Mouse (Mus musculus) liver, embryonic 15.5 days (tissue): ENCODE data around the gene Izumo4. TPM values are rescaled to one million over a fixed set of nuclear protein-coding genes. Genes with fewer than 3 reads are reported as not detected.

Experiments
- ATAC-seq: fragments of 200-750 bp; cut with Nextera tagmentation; 2 replicates; pipeline ENCODE4 v1.8.0; 2017; ENCODE audit warnings: moderate number of reproducible peaks, mild to moderate bottlenecking, moderate library complexity; ENCODE audit not compliant: insufficient read depth
- H3K27ac ChIP-seq: fragments of 300-500 bp; sonication (generic); replicated peaks from 2 replicates; pipeline ENCODE4 v1.5.1; 2015; ENCODE audit warnings: mild to moderate bottlenecking, inconsistent platforms
- H3K27me3 ChIP-seq: fragments of 300-500 bp; sonication (generic); 2 replicates; pipeline ENCODE4 v1.6.1; 2015; ENCODE audit warnings: mild to moderate bottlenecking, inconsistent platforms
- H3K36me3 ChIP-seq: fragments of 300-500 bp; sonication (generic); replicated peaks from 2 replicates; pipeline ENCODE4 v1.6.1; 2015; ENCODE audit warnings: moderate library complexity, mild to moderate bottlenecking, inconsistent platforms
- H3K4me1 ChIP-seq: fragments of 300-500 bp; sonication (generic); replicated peaks from 2 replicates; pipeline ENCODE4 v1.6.1; 2015; ENCODE audit warnings: inconsistent platforms
- H3K4me2 ChIP-seq: fragments of 300-500 bp; sonication (generic); 2 replicates; pipeline ENCODE4 v1.6.1; 2015; ENCODE audit warnings: moderate library complexity, mild to moderate bottlenecking, inconsistent platforms
- H3K4me3 ChIP-seq: fragments of 300-500 bp; sonication (generic); replicated peaks from 2 replicates; pipeline ENCODE4 v1.5.1; 2015; ENCODE audit warnings: mild to moderate bottlenecking, inconsistent platforms
- H3K9ac ChIP-seq: fragments of 300-500 bp; sonication (generic); 2 replicates; pipeline ENCODE4 v1.6.1; 2015; ENCODE audit warnings: moderate library complexity, mild to moderate bottlenecking, inconsistent platforms
- H3K9me3 ChIP-seq: fragments of 300-500 bp; sonication (generic); replicated peaks from 2 replicates; pipeline ENCODE4 v1.6.1; 2016; ENCODE audit warnings: inconsistent platforms
- WGBS: fragments of 180-500 bp; shearing (Covaris S2); methylation state at CpG from one replicate; pipeline ENCODE4 v1.1.7; 2015; ENCODE audit warnings: mixed read lengths; ENCODE audit not compliant: insufficient replicate concordance; 5-methylcytosine and 5-hydroxymethylcytosine counted together
- polyA plus RNA-seq: library from polyadenylated mRNA; unstranded; fragments of >200 nt; fragmentation: Nextera tagmentation; extraction: Ambion mirVana; gene quantifications from 2 replicates; pipeline ENCODE4 v1.2.1, GENCODE M21; 2015

Gene Izumo4
- 7.1 and 8.1 TPM in 2 replicates for polyA plus RNA-seq

DNA sequence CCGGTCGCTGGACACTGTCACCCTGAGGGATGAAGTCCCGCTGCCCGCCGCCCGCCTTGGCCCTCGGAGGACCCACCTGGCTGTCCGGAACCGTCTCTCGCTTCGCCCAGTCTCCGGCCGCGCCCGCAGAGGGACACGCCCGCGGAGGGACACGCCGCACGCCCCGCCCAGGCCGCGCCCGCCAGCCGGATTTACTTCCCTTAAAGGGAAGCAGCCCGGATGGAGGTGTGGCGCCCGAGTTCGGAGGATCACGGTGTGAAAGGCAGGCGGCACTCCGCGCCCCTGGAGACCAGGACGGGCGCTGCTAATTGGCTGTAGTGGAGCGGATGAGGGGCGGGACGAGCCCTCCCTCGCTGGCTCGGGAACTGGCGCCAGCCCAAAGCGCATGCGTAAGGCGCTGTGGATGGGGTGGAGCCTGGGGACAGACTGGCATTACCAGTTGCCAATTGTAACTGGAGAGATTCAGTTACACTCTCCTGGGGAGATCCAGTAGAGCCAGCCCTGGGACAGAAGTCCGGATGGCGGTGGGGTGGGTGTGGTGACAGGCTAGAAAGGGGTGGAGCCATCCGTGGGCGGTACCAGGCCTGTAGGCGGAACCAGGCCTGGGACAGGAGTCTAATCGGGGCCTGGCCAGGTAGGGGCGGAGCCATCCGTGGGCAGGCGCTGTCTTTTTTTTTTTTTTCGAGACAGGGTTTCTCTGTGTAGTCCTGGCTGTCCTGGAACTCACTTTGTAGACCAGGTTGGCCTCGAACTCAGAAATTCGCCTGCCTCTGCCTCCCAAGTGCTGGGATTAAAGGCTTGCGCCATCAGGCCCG, at the start of gene Izumo4, which contains the start of gene Mob3a:
TSS of gene Izumo4 (plus strand) at position 464 of the 815 bp plus-strand sequence.
TSS of gene Mob3a (minus strand) at position 257 of the 815 bp plus-strand sequence.
- Histone ChIP-seq H3K27me3 (no peaks in the 10 kb centered on the region), H3K4me1 (peaks cover 84% of the 10 kb centered on the region), H3K9me3 (no peaks in the 10 kb centered on the region), H3K27ac (peak within 1 kb of the TSS; percentile 98), H3K4me2 (peak within 1 kb of the TSS; percentile 95), H3K36me3 (peaks cover 18% of the 10 kb centered on the region), H3K4me3 (peak within 1 kb of the TSS; percentile 74), H3K9ac (peak within 1 kb of the TSS; percentile 79)
- peak; percentile 79 for ATAC-seq
- WGBS, result under 1% methylated on average over 59 of the region's 59 CpGs

DNA sequence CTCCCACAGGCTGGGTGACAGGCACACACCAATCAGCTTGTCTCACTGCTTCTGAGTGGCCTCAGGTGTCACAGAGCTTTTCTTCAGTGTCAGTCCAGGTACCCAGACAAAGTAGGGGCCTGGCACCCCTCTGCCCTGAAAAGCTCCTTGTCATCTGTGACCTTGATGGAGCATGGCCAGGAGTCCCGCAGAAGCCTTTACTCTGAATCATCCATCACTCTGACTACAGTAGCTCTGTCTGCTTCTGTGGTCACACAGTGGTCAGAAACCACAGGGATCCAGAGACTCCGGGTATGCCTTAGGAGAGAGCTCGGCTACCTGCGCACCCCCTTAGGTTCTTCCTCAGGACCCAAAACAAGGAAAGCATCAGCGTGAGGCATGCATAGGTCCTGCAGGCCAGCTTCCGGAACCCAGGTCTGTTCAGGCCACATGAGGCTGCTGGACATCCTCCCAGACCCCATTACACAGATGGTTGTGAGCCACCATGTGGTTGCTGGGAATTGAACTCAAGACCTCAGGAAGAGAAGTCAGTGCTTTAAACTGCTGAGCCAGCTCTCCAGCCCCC, 48.7 kb upstream of the Izumo4 start:
- H3K9ac ChIP-seq, result no peak overlapping the region
- H3K36me3 ChIP-seq, result no peaks in the 10 kb centered on the region
- no peak overlapping the region for H3K4me3 ChIP-seq
- H3K27me3 ChIP-seq, result no peaks in the 10 kb centered on the region
- no peak overlapping the region for H3K27ac ChIP-seq
- 76% methylated on average over 6 of the region's 6 CpGs for WGBS
- ATAC-seq, result no peak
- no peaks in the 10 kb centered on the region for H3K9me3 ChIP-seq
- H3K4me1 ChIP-seq, result peaks cover 62% of the 10 kb centered on the region
- no peak overlapping the region for H3K4me2 ChIP-seq

DNA sequence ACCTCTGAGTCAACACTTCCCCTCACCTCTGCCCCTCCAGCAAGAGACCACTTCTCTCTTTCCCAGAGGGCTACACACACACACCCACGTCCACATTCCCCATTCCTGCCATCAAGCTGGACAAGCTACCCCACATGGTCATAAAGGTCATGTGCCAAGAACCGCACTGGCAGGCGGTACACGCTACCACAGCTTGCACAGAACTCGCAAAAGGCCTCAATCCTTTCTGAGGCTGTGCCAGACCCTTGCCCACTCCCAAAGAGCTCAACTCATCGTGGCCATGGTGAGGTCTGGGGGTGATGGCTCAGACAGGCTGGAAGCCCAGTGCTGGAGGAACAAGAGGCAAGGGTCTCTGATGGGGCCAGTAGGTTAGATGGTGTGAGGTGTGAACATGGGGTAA, 47.1 kb upstream of the Izumo4 start:
- 81% methylated on average over 6 of the region's 6 CpGs for WGBS
- H3K27me3 ChIP-seq, result no peaks in the 10 kb centered on the region
- H3K9me3 ChIP-seq, result no peaks in the 10 kb centered on the region
- H3K4me1 ChIP-seq, result peaks cover 63% of the 10 kb centered on the region
- H3K9ac ChIP-seq, result no peak overlapping the region
- ATAC-seq, result no peak
- H3K4me3 ChIP-seq, result 0 out of 2 replicates have a peak overlapping the region, but pooled peaks have one; percentile 2
- no peak overlapping the region for H3K27ac ChIP-seq
- H3K36me3 ChIP-seq, result no peaks in the 10 kb centered on the region
- H3K4me2 ChIP-seq, result peak overlapping the region; percentile 92

DNA sequence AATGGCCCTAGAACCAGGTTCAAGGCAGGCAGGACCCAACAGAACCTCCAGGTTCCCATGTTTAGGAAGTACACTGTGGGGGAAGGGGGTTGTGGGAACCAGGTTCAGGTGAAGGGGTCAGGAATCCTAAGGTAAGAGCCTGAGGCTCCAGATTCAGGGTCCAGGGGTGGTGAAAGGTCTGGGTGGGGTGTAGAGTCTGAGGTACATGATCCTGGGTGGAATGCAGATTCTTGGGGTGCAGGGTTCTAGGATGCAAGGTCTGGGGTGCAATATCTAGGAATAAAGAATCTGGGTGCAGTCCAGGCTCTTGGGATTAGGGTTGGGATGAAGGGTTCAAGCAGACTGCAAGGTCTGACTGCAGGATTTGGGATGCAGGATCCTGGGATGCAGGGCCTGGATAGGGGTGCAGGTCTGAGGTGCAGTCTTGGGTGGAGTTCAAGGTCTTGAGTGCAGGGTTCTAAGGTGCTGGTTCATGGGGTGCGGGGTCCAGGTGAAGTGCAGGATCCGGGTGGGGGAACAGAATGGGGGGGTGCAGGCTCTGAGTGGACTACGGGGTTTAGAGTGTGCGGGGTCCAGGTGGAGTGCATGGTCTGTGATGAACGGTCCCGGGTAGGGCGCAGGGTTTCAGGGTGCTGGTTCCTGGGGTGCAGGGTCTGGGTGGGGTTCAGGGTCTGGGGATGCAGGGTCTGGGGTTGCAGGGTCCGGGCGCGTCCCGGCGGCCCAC, 46.4 kb upstream of the Izumo4 start:
- peak overlapping the region; percentile 87 for H3K27ac ChIP-seq
- no peaks in the 10 kb centered on the region for H3K36me3 ChIP-seq
- 3% methylated on average over 12 of the region's 12 CpGs for WGBS
- peaks cover 63% of the 10 kb centered on the region for H3K4me1 ChIP-seq
- no peaks in the 10 kb centered on the region for H3K9me3 ChIP-seq
- no peaks in the 10 kb centered on the region for H3K27me3 ChIP-seq
- H3K4me3 ChIP-seq, result peak overlapping the region; percentile 86
- peak overlapping the region; percentile 90 for H3K9ac ChIP-seq
- ATAC-seq, result peak; percentile 4; the same call in 1 of the 2 replicates
- H3K4me2 ChIP-seq, result peak overlapping the region; percentile 92

DNA sequence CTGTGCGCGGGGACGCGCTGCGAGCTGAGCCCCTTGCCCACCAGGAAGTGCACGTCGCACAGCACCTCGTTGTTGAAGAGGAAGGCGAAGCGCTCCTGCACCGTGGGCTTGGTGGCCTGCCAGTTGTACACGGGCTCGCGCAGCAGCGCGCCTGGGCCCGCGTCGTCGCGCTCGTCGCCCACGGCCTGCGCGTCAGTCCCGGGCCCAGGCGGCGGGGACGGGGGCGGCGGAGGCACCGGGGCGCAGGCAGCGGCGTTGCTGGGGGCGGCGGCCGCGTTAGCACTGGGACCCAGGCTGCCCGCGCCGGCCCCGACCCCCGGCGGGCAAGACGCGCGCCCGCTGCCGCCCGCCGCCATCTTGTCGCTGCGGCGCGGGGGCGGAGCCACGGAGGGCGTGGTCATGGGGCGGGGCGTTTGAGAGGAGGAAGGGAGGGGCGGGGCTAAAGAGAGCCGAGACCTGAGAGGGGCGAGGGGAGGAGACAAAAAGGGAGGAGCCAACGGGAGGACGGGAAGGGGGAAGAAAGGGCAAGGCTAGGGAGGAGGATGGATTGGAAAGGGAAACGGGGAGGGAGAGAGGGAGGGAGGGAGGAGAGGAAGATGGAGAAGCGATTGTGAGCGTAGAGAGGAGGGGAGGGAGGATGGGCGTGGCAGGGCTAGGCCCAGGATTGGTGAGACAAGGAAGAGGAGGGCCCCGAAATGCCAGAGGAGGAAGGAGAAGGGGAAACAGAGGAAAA, 45.7 kb upstream of the Izumo4 start:
- Histone ChIP-seq H3K27ac (peak overlapping the region; percentile 87), H3K36me3 (no peaks in the 10 kb centered on the region), H3K4me1 (peaks cover 69% of the 10 kb centered on the region), H3K4me2 (peak overlapping the region; percentile 92), H3K9ac (peak overlapping the region; percentile 90), H3K4me3 (peak overlapping the region; percentile 86), H3K27me3 (no peaks in the 10 kb centered on the region), H3K9me3 (no peaks in the 10 kb centered on the region)
- under 1% methylated on average over 72 of the region's 72 CpGs for WGBS
- ATAC-seq, result peak; percentile 71

DNA sequence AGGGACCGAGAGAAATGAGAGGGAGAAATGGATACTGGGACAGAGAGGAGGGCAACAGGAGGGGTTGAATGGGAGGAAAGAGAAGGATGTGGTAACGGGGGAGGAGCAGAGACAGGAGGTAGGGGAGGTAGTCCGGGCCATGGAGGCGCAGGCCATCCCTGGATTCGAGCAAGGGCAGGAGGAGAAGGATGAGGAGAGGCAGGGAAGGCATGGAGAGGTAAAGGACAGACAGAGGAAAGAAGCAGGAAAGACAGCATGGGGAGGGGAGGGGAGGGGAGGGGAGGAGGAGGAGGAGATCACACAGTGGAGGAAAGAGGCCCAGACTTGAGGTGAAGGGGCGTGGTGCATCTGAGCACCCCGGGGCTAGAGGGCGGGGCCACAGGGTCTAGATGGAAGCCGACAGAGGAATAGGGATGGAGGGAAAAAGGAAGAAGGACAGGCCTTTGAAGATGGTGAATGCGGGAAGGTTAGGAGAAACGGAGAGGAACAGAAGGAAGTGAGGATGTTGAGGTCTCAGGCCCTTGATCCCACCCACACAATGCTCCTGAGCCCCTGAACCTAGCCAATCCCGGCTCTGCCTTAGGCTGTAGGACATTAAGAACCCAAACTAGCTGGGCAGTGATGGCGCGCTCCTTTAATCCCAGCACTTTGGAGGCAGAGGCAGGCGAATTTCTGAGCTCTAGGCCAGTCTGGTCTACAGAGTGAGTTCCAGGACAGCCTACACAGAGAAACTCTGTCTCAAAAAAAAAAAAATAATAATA, 44.9 kb upstream of the Izumo4 start, which contains the start of gene Btbd2:
TSS of gene Btbd2 (minus strand) at position 209 of the 761 bp plus-strand sequence.
- Histone ChIP-seq H3K4me2 (peak within 1 kb of the TSS; percentile 92), H3K9ac (peak within 1 kb of the TSS; percentile 90), H3K4me1 (peaks cover 71% of the 10 kb centered on the region), H3K9me3 (no peaks in the 10 kb centered on the region), H3K27me3 (no peaks in the 10 kb centered on the region), H3K27ac (peak within 1 kb of the TSS; percentile 87), H3K36me3 (no peaks in the 10 kb centered on the region), H3K4me3 (peak within 1 kb of the TSS; percentile 86)
- peak; percentile 9; the same call in 1 of the 2 replicates for ATAC-seq
- WGBS, result 35% methylated on average over 15 of the region's 15 CpGs

DNA sequence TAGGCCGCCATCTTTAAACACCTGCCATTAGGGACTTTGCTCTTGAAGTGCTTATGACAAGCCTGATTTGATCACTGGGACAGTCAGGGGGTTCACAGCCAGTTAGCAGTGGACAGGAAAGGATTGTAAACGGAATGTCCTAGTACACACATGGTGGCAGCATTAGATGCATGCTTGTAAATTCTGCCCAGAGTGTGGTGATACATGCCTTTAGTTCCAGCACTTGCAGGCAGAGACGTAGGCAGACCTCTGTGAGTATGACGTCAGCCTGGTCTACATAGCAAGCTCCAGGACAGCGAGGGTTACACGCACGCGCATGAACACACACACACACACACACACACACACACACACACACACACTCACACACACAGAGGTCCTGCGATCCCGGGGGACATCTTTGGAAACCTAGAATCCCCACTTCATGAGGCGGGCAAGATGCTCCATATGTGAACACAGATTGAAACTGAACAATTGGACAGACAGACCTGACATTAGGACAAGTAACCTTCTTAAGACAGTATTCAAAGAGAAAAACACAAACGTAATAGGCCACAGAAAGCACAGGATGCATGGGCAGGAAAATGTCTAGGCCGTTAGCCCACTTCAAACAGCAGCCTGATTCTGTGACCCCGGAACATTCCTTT, 43.7 kb upstream of the Izumo4 start:
- no peaks in the 10 kb centered on the region for H3K27me3 ChIP-seq
- H3K4me2 ChIP-seq, result peak overlapping the region; percentile 53; the same call in 1 of the 2 replicates
- H3K27ac ChIP-seq, result peak overlapping the region; percentile 87
- WGBS, result 81% methylated on average over 14 of the region's 14 CpGs
- ATAC-seq, result no peak
- no peaks in the 10 kb centered on the region for H3K36me3 ChIP-seq
- no peaks in the 10 kb centered on the region for H3K9me3 ChIP-seq
- no peak overlapping the region for H3K4me3 ChIP-seq
- H3K4me1 ChIP-seq, result peaks cover 72% of the 10 kb centered on the region
- no peak overlapping the region for H3K9ac ChIP-seq

DNA sequence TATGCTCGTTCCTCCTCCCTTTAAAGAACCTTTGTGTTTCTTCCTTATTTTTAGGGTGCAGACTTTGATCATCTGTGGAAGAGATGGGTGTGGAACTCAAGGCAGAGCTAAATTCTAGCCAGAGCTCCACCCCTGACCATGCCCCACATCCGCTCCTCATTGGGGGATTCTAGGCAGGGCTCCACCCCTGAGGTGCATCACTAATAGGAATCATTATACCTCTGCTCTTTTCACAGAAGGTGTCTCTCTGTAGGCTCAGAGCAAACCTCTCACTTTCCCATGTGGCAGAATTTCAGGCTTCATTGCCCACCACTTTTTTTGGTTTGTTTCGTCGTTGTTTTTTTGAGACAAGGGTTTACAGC, 43.2 kb upstream of the Izumo4 start:
- Histone ChIP-seq H3K9ac (peak overlapping the region; percentile 34; the same call in 1 of the 2 replicates), H3K4me3 (peak overlapping the region; percentile 42; the same call in 1 of the 2 replicates), H3K4me1 (peaks cover 73% of the 10 kb centered on the region), H3K4me2 (peak overlapping the region; percentile 53), H3K27ac (peak overlapping the region; percentile 87), H3K27me3 (no peaks in the 10 kb centered on the region), H3K9me3 (no peaks in the 10 kb centered on the region), H3K36me3 (no peaks in the 10 kb centered on the region)
- ATAC-seq, result peak; percentile 48
- WGBS, result 49% methylated on average over 4 of the region's 4 CpGs

DNA sequence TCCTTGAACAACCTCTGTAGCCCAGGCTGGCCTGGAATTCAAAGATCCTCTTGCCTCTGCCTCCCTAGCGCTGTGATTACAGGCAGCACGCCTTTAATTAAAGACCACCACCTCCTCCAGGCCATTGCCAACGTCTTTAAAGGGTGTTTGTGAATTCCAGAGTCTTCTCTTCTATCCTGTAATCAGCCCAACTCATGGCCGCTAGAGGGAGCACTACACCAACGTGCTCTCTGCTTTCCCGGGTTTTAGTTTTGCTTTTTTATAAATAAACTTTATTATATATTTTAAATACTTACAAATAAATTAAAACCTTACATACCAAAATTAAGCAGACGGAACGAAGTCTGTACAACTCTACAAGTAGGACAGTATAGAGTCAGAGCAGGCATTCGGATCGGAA, 42.8 kb upstream of the Izumo4 start:
- no peaks in the 10 kb centered on the region for H3K36me3 ChIP-seq
- H3K4me3 ChIP-seq, result peak overlapping the region; percentile 42
- H3K27ac ChIP-seq, result peak overlapping the region; percentile 87
- WGBS, result 12% methylated on average over 10 of the region's 10 CpGs
- peak overlapping the region; percentile 53 for H3K4me2 ChIP-seq
- ATAC-seq, result 0 out of 2 replicates have a peak, but pooled peaks have one; percentile 32
- H3K9me3 ChIP-seq, result no peaks in the 10 kb centered on the region
- peaks cover 77% of the 10 kb centered on the region for H3K4me1 ChIP-seq
- H3K27me3 ChIP-seq, result no peaks in the 10 kb centered on the region
- H3K9ac ChIP-seq, result peak overlapping the region; percentile 34
